Mouse (Mus musculus): ENCODE results near the gene Gm13279. TPM values are rescaled to one million over a fixed set of nuclear protein-coding genes. Genes with fewer than 3 reads are reported as not detected.
"Not testable (repeated sequence)": the region's sequence is repeated elsewhere in the genome, so short reads cannot be mapped to it uniquely, and the experiment has no call there.

Gene Gm13279
- not detected in 2 replicates for polyA plus RNA-seq (2016; fragmentation: Nextera tagmentation; extraction: Ambion mirVana)

DNA sequence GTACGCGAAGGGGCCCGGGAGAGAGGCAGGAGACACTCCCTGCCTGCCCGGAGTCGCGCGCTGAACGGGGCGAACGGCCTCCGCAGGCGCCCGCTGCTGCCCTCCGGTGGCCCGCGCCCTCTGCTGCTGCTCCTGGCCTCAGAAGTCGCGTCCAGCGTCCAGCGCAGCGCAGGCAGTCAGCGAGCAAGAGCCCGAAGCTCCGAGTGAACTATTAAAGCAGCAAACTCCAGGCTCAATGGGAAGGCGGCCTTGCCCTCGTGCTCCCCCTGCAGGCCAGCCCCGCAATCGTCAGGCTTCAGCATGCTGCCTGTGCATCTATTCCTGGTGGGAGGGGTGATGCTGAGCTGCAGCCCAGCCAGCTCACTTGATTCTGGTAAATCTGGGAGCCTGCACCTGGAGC lies at the start of gene Gm13279:
Gm13279 (plus strand) TSS at position 301 of the 400 bp plus-strand sequence.
- H3K36me3 ChIP-seq; ATAC-seq (ENCODE audit: insufficient number of reproducible peaks, low FRiP score); H3K4me1 ChIP-seq (replicated peaks); H3K4me3 ChIP-seq; H3K9ac ChIP-seq; H3K27me3 ChIP-seq (replicated peaks); H3K9me3 ChIP-seq (replicated peaks); H3K4me2 ChIP-seq; H3K27ac ChIP-seq (ENCODE audit: poor library complexity, severe bottlenecking): not testable (repeated sequence)
- no CpG with 5 or more reads among the region's 28 CpGs for WGBS

DNA sequence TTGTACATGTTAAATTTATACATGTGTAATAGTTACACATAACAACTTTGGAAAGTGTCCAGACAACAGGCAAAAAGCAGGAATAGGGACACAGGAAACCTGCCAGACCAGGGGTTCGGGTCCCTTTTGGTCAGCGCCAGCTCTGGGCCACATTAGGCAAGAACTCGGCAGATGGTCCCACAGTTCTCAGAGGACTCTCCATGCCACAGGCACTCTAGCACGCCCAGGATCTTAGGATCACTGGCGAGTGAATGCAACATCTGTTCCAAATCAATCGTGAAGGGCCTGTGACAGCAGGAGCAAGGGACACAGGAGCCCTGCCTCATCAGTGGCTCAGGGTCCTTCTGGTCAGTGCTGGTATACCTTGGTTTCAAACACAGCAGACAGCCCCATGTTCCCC lies 47.3 kb upstream of the Gm13279 start:
- Histone ChIP-seq H3K4me3 (no peak overlapping the region), H3K27me3 (replicated peaks) (peaks cover 3% of the 10 kb centered on the region; the same call in 1 of the 2 replicates), H3K27ac (ENCODE audit: poor library complexity, severe bottlenecking) (no peak overlapping the region), H3K4me1 (replicated peaks) (no peaks in the 10 kb centered on the region), H3K9me3 (replicated peaks) (no peaks in the 10 kb centered on the region), H3K9ac (no peak overlapping the region), H3K36me3 (no peaks in the 10 kb centered on the region), H3K4me2 (no peak overlapping the region)
- no peak for ATAC-seq (ENCODE audit: insufficient number of reproducible peaks, low FRiP score)
- 53% methylated on average over 6 of the region's 6 CpGs for WGBS

DNA sequence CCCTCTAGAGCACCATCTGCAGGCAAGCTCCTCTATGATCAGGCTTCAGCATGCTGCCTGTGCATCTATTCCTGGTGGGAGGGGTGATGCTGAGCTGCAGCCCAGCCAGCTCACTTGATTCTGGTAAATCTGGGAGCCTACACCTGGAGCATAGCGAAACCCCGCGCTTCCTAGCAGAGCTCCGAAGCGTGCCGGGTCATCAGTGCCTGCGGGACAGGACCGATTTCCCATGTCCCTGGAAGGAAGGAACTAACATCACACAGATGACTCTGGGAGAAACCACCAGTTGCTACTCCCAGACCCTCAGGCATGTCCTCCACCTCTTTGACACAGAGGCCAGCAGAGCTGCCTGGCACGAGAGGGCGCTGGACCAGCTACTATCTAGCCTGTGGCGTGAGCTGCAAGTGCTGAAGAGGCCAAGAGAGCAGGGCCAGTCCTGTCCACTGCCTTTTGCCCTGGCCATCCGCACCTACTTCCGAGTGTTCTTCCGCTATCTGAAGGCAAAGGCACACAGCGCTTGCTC lies 42.3 kb upstream of the Gm13279 start, which contains the start of gene Gm13271:
Gm13271 (plus strand) TSS at position 51 of the 523 bp plus-strand sequence.
- H3K9me3 ChIP-seq (replicated peaks); H3K36me3 ChIP-seq; H3K4me1 ChIP-seq (replicated peaks); H3K9ac ChIP-seq; H3K4me2 ChIP-seq; H3K4me3 ChIP-seq; ATAC-seq (ENCODE audit: insufficient number of reproducible peaks, low FRiP score); H3K27ac ChIP-seq (ENCODE audit: poor library complexity, severe bottlenecking); H3K27me3 ChIP-seq (replicated peaks): not testable (repeated sequence)
- WGBS: 56% methylated on average over 15 of the region's 15 CpGs

DNA sequence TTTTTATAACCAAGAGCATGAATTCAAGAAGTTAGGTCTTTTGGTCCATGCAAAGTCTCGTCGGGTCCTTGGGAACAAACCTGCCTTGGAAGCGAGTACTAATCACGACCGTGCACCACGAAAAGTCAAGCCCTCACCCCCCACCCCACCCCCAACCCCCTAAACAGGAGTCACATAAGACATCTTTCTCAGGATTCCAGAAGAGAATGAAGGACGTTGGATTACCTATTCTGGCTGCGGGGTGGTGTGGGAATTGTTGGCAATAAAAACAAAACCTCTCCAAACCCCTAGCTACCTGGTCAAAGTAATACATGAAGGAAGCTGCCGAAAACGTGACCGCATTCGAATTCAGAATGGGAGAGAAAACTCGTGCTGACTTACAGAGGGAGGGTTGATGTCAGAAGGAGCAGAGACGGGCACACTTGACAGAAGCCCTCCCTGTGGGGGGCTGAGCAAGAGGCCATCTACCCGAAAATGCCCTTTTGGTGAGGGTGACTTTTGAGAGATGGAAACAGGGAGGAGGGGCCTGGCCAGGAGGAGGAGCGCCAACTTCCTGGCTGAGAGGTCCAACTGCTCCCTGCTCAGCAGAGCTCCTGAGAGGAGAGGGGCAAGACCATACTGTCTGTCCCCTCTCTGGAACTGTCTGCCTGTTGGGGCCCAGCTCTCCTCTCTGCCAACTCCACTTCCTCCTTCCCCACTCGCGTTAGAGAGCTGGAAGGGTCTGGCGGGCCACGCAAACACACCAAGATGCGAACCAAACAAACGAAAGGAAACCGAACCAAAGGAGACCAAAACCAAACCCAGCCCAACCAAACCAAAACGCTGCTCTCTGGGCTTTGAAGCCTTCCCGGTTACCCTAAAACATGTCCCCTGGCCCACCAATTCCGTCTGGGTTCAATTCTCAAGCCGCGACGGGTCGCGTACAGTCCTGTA lies 40.4 kb upstream of the Gm13279 start:
- ATAC-seq (ENCODE audit: insufficient number of reproducible peaks, low FRiP score): not testable (repeated sequence)

DNA sequence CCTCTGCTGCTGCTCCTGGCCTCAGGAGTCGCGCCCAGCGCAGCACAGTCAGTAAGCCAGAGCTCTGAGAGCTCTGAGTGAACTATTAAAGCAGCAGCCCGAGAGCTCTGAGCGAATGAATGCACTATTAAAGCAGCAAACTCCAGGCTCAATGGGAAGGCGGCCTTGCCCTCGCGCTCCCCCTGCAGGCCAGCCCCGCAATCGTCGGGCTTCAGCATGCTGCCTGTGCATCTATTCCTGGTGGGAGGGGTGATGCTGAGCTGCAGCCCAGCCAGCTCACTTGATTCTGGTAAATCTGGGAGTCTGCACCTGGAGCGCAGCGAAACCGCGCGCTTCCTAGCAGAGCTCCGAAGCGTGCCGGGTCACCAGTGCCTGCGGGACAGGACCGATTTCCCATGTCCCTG lies 39.6 kb upstream of the Gm13279 start:
- not testable (repeated sequence) for H3K9me3 ChIP-seq (replicated peaks); H3K27me3 ChIP-seq (replicated peaks); H3K4me1 ChIP-seq (replicated peaks); H3K36me3 ChIP-seq
- peak overlapping the region; percentile 64 for H3K4me3 ChIP-seq
- H3K4me2 ChIP-seq: peak overlapping the region; percentile 77
- H3K27ac ChIP-seq (ENCODE audit: poor library complexity, severe bottlenecking): peak overlapping the region; percentile 98
- under 1% methylated on average over 21 of the region's 21 CpGs for WGBS
- H3K9ac ChIP-seq: peak overlapping the region; percentile 85
- ATAC-seq (ENCODE audit: insufficient number of reproducible peaks, low FRiP score): peak; percentile 97

More for the DNA sequence above, 40.4 kb upstream of the Gm13279 start:
- WGBS: 9% methylated on average over 29 of the region's 31 CpGs
- H3K4me1 ChIP-seq (replicated peaks); H3K9me3 ChIP-seq (replicated peaks); H3K27me3 ChIP-seq (replicated peaks); H3K36me3 ChIP-seq: not testable (repeated sequence)
- peak overlapping the region; percentile 98 for H3K27ac ChIP-seq (ENCODE audit: poor library complexity, severe bottlenecking)
- H3K9ac ChIP-seq: peak overlapping the region; percentile 85
- peak overlapping the region; percentile 64 for H3K4me3 ChIP-seq
- peak overlapping the region; percentile 77 for H3K4me2 ChIP-seq

DNA sequence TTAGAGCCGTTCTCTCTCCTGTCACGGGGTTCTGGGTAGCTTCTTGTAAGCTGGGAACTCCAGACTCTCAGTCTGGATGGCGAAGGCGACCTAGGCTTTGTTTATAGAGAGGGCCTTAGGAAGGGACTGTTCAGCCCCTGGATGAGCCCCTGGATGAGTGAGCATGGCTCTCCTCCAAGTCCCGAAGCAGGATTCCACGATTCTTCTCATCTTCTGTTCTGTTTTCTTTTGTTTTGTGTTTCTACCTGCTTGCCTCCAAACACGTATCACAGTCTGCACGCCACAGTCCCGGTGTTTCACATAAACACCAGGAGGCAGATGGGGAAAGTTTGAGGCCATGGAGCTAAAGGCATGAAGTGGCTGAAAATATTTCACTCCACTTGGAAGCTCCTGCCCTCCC lies 38.4 kb upstream of the Gm13279 start:
- not testable (repeated sequence) for ATAC-seq (ENCODE audit: insufficient number of reproducible peaks, low FRiP score); H3K9ac ChIP-seq; H3K4me3 ChIP-seq; H3K36me3 ChIP-seq; H3K4me1 ChIP-seq (replicated peaks); H3K4me2 ChIP-seq; H3K9me3 ChIP-seq (replicated peaks); H3K27ac ChIP-seq (ENCODE audit: poor library complexity, severe bottlenecking); H3K27me3 ChIP-seq (replicated peaks)
- WGBS: 80% methylated on average over 9 of the region's 9 CpGs

DNA sequence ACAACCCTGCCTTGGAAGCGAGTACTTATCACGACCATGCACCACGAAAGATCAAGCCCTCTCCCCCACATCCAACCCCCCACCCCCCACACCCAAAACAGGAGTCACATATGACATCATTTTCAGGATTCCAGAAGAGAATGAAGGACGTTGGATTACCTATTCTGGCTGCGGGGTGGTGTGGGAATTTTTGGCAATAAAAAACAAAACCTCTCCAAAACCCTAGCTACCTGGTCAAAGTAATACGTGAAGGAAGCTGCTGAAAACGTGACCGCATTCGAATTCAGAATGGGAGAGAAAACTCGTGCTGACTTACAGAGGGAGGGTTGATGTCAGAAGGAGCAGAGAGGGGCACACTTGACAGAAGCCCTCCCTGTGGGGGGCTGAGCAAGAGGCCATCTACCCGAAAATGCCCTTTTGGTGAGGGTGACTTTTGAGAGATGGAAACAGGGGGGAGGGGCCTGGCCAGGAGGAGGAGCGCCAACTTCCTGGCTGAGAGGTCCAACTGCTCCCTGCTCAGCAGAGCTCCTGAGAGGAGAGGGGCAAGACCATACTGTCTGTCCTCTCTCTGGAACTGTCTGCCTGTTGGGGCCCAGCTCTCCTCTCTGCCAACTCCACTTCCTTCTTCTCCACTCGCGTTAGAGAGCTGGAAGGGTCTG lies 37.5 kb upstream of the Gm13279 start, which contains the start of gene Gm13283:
Gm13283 (plus strand) TSS at position 510 of the 659 bp plus-strand sequence.
- not testable (repeated sequence) for H3K27ac ChIP-seq (ENCODE audit: poor library complexity, severe bottlenecking); H3K36me3 ChIP-seq; H3K4me1 ChIP-seq (replicated peaks); H3K9me3 ChIP-seq (replicated peaks); ATAC-seq (ENCODE audit: insufficient number of reproducible peaks, low FRiP score); H3K27me3 ChIP-seq (replicated peaks)
- Histone ChIP-seq H3K9ac (peak within 1 kb of the TSS; percentile 61; the same call in 1 of the 2 replicates), H3K4me2 (peak within 1 kb of the TSS; percentile 58), H3K4me3 (peak within 1 kb of the TSS; percentile 36)
- 14% methylated on average over 12 of the region's 14 CpGs for WGBS

DNA sequence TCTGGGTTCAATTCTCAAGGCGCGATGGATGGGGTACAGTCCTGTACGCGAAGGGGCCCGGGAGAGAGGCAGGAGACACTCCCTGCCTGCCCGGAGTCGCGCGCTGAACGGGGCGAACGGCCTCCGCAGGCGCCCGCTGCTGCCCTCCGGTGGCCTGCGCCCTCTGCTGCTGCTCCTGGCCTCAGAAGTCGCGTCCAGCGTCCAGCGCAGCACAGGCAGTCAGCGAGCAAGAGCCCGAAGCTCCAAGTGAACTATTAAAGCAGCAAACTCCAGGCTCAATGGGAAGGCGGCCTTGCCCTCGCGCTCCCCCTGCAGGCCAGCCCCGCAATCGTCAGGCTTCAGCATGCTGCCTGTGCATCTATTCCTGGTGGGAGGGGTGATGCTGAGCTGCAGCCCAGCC lies 36.8 kb upstream of the Gm13279 start:
- not testable (repeated sequence) for H3K27ac ChIP-seq (ENCODE audit: poor library complexity, severe bottlenecking); H3K4me1 ChIP-seq (replicated peaks); H3K36me3 ChIP-seq; H3K27me3 ChIP-seq (replicated peaks); ATAC-seq (ENCODE audit: insufficient number of reproducible peaks, low FRiP score); H3K9me3 ChIP-seq (replicated peaks)
- Histone ChIP-seq H3K4me2 (peak overlapping the region; percentile 58), H3K9ac (peak overlapping the region; percentile 61; the same call in 1 of the 2 replicates), H3K4me3 (peak overlapping the region; percentile 36)
- WGBS: under 1% methylated on average over 24 of the region's 28 CpGs

DNA sequence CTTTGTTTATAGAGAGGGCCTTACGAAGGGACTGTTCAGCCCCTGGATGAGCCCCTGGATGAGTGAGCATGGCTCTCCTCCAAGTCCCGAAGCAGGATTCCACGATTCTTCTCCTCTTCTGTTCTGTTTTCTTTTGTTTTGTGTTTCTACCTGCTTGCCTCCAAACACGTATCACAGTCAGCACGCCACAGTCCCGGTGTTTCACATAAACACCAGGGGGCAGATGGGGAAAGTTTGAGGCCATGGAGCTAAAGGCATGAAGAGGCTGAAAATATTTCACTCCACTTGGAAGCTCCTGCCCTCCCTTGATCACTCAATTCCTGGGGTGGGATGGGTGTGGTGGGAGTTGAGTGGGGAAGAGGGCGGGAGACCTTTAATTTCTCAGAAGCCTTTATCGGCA lies 35.4 kb upstream of the Gm13279 start:
- H3K4me3 ChIP-seq; H3K4me1 ChIP-seq (replicated peaks); H3K4me2 ChIP-seq; H3K36me3 ChIP-seq; H3K9me3 ChIP-seq (replicated peaks); H3K27ac ChIP-seq (ENCODE audit: poor library complexity, severe bottlenecking); H3K27me3 ChIP-seq (replicated peaks); ATAC-seq (ENCODE audit: insufficient number of reproducible peaks, low FRiP score); H3K9ac ChIP-seq: not testable (repeated sequence)
- whole genome bisulfite sequencing: 65% methylated on average over 6 of the region's 8 CpGs

DNA sequence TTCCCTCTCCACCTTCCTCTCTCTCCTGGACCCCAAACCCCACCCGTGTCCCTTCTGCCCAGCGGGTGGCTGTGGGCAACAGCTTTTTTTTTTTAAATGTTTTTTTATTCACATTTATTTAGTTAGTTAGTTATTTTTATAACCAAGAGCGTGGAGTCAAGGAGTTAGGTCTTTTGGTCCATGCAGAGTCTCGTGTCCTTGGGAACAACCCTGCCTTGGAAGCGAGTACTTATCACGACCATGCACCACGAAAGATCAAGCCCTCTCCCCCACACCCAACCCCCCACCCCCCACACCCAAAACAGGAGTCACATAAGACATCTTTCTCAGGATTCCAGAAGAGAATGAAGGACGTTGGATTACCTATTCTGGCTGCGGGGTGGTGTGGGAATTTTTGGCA lies 34.9 kb upstream of the Gm13279 start:
- not testable (repeated sequence) for ATAC-seq (ENCODE audit: insufficient number of reproducible peaks, low FRiP score); H3K9ac ChIP-seq; H3K36me3 ChIP-seq; H3K27ac ChIP-seq (ENCODE audit: poor library complexity, severe bottlenecking); H3K4me3 ChIP-seq; H3K4me1 ChIP-seq (replicated peaks); H3K27me3 ChIP-seq (replicated peaks); H3K9me3 ChIP-seq (replicated peaks)
- H3K4me2 ChIP-seq: peak overlapping the region; percentile 53; the same call in 1 of the 2 replicates
- WGBS: 45% methylated on average over 9 of the region's 9 CpGs

DNA sequence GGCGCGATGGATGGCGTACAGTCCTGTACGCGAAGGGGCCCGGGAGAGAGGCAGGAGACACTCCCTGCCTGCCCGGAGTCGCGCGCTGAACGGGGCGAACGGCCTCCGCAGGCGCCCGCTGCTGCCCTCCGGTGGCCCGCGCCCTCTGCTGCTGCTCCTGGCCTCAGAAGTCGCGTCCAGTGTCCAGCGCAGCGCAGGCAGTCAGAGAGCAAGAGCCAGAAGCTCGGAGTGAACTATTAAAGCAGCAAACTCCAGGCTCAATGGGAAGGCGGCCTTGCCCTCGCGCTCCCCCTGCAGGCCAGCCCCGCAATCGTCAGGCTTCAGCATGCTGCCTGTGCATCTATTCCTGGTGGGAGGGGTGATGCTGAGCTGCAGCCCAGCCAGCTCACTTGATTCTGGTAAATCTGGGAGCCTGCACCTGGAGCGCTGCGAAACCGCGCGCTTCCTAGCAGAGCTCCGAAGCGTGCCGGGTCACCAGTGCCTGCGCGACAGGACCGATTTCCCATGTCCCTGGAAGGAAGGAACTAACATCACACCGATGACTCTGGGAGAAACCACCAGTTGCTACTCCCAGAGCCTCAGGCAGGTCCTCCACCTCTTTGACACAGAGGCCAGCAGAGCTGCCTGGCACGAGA lies 33.7 kb upstream of the Gm13279 start:
- H3K27me3 ChIP-seq (replicated peaks); H3K9ac ChIP-seq; ATAC-seq (ENCODE audit: insufficient number of reproducible peaks, low FRiP score); H3K4me1 ChIP-seq (replicated peaks); H3K36me3 ChIP-seq; H3K9me3 ChIP-seq (replicated peaks): not testable (repeated sequence)
- Histone ChIP-seq H3K4me2 (peak overlapping the region; percentile 57), H3K27ac (ENCODE audit: poor library complexity, severe bottlenecking) (peak overlapping the region; percentile 60; the same call in 1 of the 2 replicates), H3K4me3 (peak overlapping the region; percentile 31; the same call in 1 of the 2 replicates)
- WGBS: 2% methylated on average over 41 of the region's 42 CpGs

Data from heart, embryonic 12.5 days (tissue).